In the genomic region with DNA sequence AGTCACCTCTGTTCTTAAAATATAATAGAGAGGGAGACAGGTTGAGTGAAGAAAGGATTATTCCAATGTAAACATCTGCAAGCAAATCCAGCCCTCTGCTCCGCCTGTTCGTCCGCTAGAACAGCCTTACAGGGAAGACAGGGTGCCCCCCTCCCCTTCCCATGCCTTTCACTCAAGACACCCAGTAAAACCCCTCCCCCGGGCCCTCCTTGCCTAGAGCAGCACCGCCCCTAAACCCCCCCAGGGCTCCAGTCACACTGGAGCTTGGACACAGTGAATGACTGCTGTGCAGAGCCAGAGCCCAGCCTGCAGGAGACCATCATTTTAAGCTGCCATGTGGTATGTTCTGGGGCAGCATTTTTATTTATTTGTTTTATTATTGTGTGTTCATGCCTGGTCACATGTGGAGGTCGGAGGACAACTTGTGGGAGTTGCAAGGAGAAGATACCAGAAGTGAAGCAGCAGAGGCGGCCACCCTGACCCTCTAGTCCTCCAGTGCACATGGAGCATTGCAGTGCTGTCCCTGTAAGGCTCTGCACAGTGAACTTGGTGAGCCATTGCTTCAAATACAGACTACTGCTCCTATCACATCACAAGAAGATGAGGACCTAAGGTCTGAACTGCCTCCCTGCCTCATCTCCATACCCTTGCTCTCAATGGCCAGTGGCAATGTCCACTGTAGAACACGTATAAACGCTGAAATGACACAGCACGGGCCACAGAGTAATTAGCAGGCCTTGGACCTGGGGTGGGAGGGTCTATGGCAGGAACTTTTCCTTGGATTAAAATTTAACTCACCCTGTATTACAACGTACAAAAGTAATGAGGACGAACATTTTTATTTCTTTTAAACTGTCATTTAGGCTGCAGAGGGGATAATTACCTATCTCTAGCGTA, we compare ENCODE assay signal across 15 mouse cellular contexts.
DNase-seq lines count a peak whose midpoint lies in the region; ATAC-seq and TF ChIP-seq lines count a peak whose summit lies in the region.
"Had no signal": no experiment of that assay in that cellular context is flagged by ENCODE, and none has a peak within 500 bp of the region (broad histone marks: within the 10 kb centered on the region; RNA-seq: fewer than 3 reads in every experiment).

No protein-coding gene starts in this region.

- peak overlapping the region; percentile 70 for H3K27ac ChIP-seq in hindbrain, embryonic 13.5 days
- H3K27ac ChIP-seq in hindbrain, postnatal 0 days: no peak overlapping the region
- H3K27ac ChIP-seq in neural tube, embryonic 13.5 days (replicated peaks): peak overlapping the region; percentile 59
- H3K27ac ChIP-seq in midbrain, embryonic 13.5 days: peak overlapping the region; percentile 80
- H3K27ac ChIP-seq: embryonic facial prominence, embryonic 13.5 days; heart, adult 2 months had no signal

- H3K4me1 ChIP-seq in hindbrain, embryonic 13.5 days (replicated peaks): peaks cover 51% of the 10 kb centered on the region
- H3K4me1 ChIP-seq in hindbrain, postnatal 0 days (ENCODE audit: insufficient read depth, low read length): 0 out of 2 replicates have a peak, but pooled peaks cover 2% of the 10 kb centered on the region
- H3K4me1 ChIP-seq in neural tube, embryonic 13.5 days (replicated peaks): peaks cover 48% of the 10 kb centered on the region
- peaks cover 55% of the 10 kb centered on the region for H3K4me1 ChIP-seq in midbrain, embryonic 13.5 days (replicated peaks)

- no peaks in the 10 kb centered on the region for H3K9me3 ChIP-seq in hindbrain, embryonic 13.5 days
- no peaks in the 10 kb centered on the region for H3K9me3 ChIP-seq in hindbrain, postnatal 0 days (ENCODE audit: low read length)
- no peaks in the 10 kb centered on the region for H3K9me3 ChIP-seq in neural tube, embryonic 13.5 days
- H3K9me3 ChIP-seq in midbrain, embryonic 13.5 days: no peaks in the 10 kb centered on the region
- H3K9me3 ChIP-seq: embryonic facial prominence, embryonic 13.5 days; G1E had no signal

- intact Hi-C loops in left cerebral cortex, postnatal 4 days (cut with DNase I): loop anchor here (5.0 kb wide), 1 partner anchor 371 kb away; no protein-coding TSS in a partner anchor

- no peak for ATAC-seq in hindbrain, embryonic 13.5 days (ENCODE audit: low FRiP score)
- ATAC-seq in hindbrain, postnatal 0 days: no peak; the same call in 1 of the 2 replicates
- peak; percentile 34; the same call in 1 of the 2 replicates for ATAC-seq in neural tube, embryonic 13.5 days (ENCODE audit: low read depth)
- no peak for ATAC-seq in midbrain, embryonic 13.5 days
- ATAC-seq: forebrain, embryonic 14.5 days had no signal

- DNase-seq in hindbrain, postnatal 0 days (ENCODE audit: low spot score): no peak
- no peak for DNase-seq in neural tube, embryonic 10.5 days (ENCODE audit: extremely low spot score, low spot score)
- no peak for DNase-seq in left cerebral cortex, postnatal 4 days
- no peak for DNase-seq in left cerebral cortex, adult 11 months (ENCODE audit: low spot score)
- no peak for DNase-seq in thymus, postnatal 0 days (ENCODE audit: low spot score)
- DNase-seq: cerebellum, adult 9-10 months; heart, adult 2 months; heart, postnatal 14 days had no signal

- no peak overlapping the region for H3K4me2 ChIP-seq in hindbrain, embryonic 13.5 days
- H3K4me2 ChIP-seq in hindbrain, postnatal 0 days (ENCODE audit: low read depth, low read length): no peak overlapping the region
- no peak overlapping the region for H3K4me2 ChIP-seq in neural tube, embryonic 13.5 days
- H3K4me2 ChIP-seq in midbrain, embryonic 13.5 days (replicated peaks): no peak overlapping the region
- H3K4me2 ChIP-seq: embryonic facial prominence, embryonic 13.5 days; liver, embryonic 11.5 days had no signal

- 60% methylated on average over 13 of the region's 13 CpGs for whole genome bisulfite sequencing in hindbrain, embryonic 13.5 days
- 59% methylated on average over 13 of the region's 13 CpGs for WGBS in hindbrain, postnatal 0 days
- 55% methylated on average over 13 of the region's 13 CpGs for WGBS in neural tube, embryonic 13.5 days
- WGBS in midbrain, embryonic 13.5 days: 56% methylated on average over 13 of the region's 13 CpGs

- H3K36me3 ChIP-seq in hindbrain, embryonic 13.5 days: no peaks in the 10 kb centered on the region
- no peaks in the 10 kb centered on the region for H3K36me3 ChIP-seq in hindbrain, postnatal 0 days (ENCODE audit: insufficient read depth, low read length)
- no peaks in the 10 kb centered on the region for H3K36me3 ChIP-seq in neural tube, embryonic 13.5 days
- no peaks in the 10 kb centered on the region for H3K36me3 ChIP-seq in midbrain, embryonic 13.5 days

- peak overlapping the region; percentile 46; the same call in 1 of the 2 replicates for H3K9ac ChIP-seq in hindbrain, embryonic 13.5 days
- no peak overlapping the region for H3K9ac ChIP-seq in hindbrain, postnatal 0 days (replicated peaks; ENCODE audit: low read length)
- H3K9ac ChIP-seq in neural tube, embryonic 13.5 days: 0 out of 2 replicates have a peak overlapping the region, but pooled peaks have one; percentile 31
- peak overlapping the region; percentile 44; the same call in 1 of the 2 replicates for H3K9ac ChIP-seq in midbrain, embryonic 13.5 days (replicated peaks)
- H3K9ac ChIP-seq: embryonic facial prominence, embryonic 13.5 days had no signal

- no peak for TF ChIP-seq CTCF in hindbrain, postnatal 0 days (IDR thresholded peaks at IDR 0.05; ENCODE audit: low read depth)

- H3K4me3 ChIP-seq in hindbrain, embryonic 13.5 days: no peak overlapping the region
- no peak overlapping the region for H3K4me3 ChIP-seq in hindbrain, postnatal 0 days (ENCODE audit: low read length)
- no peak overlapping the region for H3K4me3 ChIP-seq in neural tube, embryonic 13.5 days
- H3K4me3 ChIP-seq in midbrain, embryonic 13.5 days (replicated peaks): no peak overlapping the region
- H3K4me3 ChIP-seq: embryonic facial prominence, embryonic 13.5 days; heart, adult 2 months had no signal

- H3K27me3 ChIP-seq in hindbrain, embryonic 13.5 days: no peaks in the 10 kb centered on the region
- no peaks in the 10 kb centered on the region for H3K27me3 ChIP-seq in hindbrain, postnatal 0 days (ENCODE audit: insufficient read depth, low read length)
- H3K27me3 ChIP-seq in neural tube, embryonic 13.5 days: no peaks in the 10 kb centered on the region
- H3K27me3 ChIP-seq in midbrain, embryonic 13.5 days: no peaks in the 10 kb centered on the region
- H3K27me3 ChIP-seq: embryonic facial prominence, embryonic 13.5 days had no signal
